Mouse (Mus musculus) heart, embryonic 16.5 days (tissue): ENCODE measurements around the gene G6pc2. TPM values are rescaled to one million over a fixed set of nuclear protein-coding genes. Genes with fewer than 3 reads are reported as not detected.

Experiments used
- ATAC-seq: fragments of 200-750 bp; cut with Nextera tagmentation; replicated peaks from 2 replicates; pipeline ENCODE4 v1.8.0; 2017; ENCODE audit warnings: moderate number of reproducible peaks; ENCODE audit not compliant: insufficient read depth, low FRiP score; ENCODE audit errors: extremely low read depth
- H3K27ac ChIP-seq: fragments of 300-500 bp; sonication (generic); 2 replicates; pipeline ENCODE4 v1.5.1; 2014; ENCODE audit warnings: mild to moderate bottlenecking, low read length, control low read depth, moderate library complexity
- H3K27me3 ChIP-seq: fragments of 300-500 bp; sonication (generic); 2 replicates; pipeline ENCODE4 v1.6.1; 2014; ENCODE audit warnings: low read length, mixed read lengths; ENCODE audit not compliant: control insufficient read depth, insufficient read depth
- H3K36me3 ChIP-seq: fragments of 300-500 bp; sonication (generic); 2 replicates; pipeline ENCODE4 v1.6.1; 2014; ENCODE audit not compliant: control insufficient read depth, insufficient read depth
- H3K4me1 ChIP-seq: fragments of 300-500 bp; sonication (generic); 2 replicates; pipeline ENCODE4 v1.6.1; 2014; ENCODE audit warnings: low read length, mixed read lengths; ENCODE audit not compliant: control insufficient read depth, insufficient read depth
- H3K4me2 ChIP-seq: fragments of 300-500 bp; sonication (generic); 2 replicates; pipeline ENCODE4 v1.6.1; 2014; ENCODE audit warnings: low read depth, mild to moderate bottlenecking, control low read depth, low read length
- H3K4me3 ChIP-seq: fragments of 300-500 bp; sonication (generic); 2 replicates; pipeline ENCODE4 v1.5.1; 2014; ENCODE audit warnings: mild to moderate bottlenecking, control low read depth, low read length
- H3K9ac ChIP-seq: fragments of 300-500 bp; sonication (generic); 2 replicates; pipeline ENCODE4 v1.6.1; 2014; ENCODE audit warnings: low read length, control low read depth
- H3K9me3 ChIP-seq: fragments of 300-500 bp; sonication (generic); replicated peaks from 2 replicates; pipeline ENCODE4 v1.6.1; 2016; ENCODE audit warnings: low read length; ENCODE audit not compliant: control insufficient read depth
- WGBS: fragments of 180-500 bp; shearing (Covaris S2); extraction: QIAGEN DNeasy Blood & Tissue Kit; methylation state at CpG from one replicate; pipeline ENCODE4 v1.1.7; 2014; 5-methylcytosine and 5-hydroxymethylcytosine counted together
- polyA plus RNA-seq: library from polyadenylated mRNA; unstranded; fragments of >200 nt; fragmentation: Nextera tagmentation; extraction: Ambion mirVana; gene quantifications from 2 replicates; pipeline ENCODE4 v1.2.1, GENCODE M21; 2015

G6pc2 gene
- polyA plus RNA-seq, 1 experiment from 2014 or later: not detected

DNA sequence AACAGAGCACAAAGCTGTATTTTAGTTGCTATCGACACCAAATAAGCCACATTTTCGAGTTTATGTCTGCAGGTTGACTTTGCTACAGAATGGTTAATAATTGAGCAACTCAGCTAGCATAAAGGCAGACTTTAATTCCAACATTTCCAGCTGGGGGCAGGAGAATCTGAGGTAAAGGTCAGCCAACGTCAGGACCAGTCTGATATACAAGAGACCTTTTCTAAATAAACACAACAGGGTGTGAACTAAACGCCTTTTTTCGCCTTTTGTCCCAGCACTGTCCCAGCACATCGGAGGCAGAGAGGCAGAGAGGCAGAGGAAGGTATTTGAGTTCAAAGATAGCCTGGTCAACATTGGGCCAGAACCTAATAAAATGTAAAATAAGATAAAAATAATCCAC lies 5.7 kb upstream of the G6pc2 start:
- Histone ChIP-seq H3K9ac (peak overlapping the region; percentile 85), H3K27me3 (no peaks in the 10 kb centered on the region), H3K4me2 (peak overlapping the region; percentile 86), H3K9me3 (no peaks in the 10 kb centered on the region), H3K4me3 (peak overlapping the region; percentile 80), H3K36me3 (peaks cover 14% of the 10 kb centered on the region), H3K4me1 (peaks cover 8% of the 10 kb centered on the region), H3K27ac (no peak overlapping the region; the same call in 1 of the 2 replicates)
- no peak for ATAC-seq
- 19% methylated on average over 6 of the region's 6 CpGs for WGBS

- Histone ChIP-seq H3K27ac (peak within 1 kb of the TSS; percentile 71), H3K36me3 (peaks cover 14% of the 10 kb centered on the region), H3K9me3 (no peaks in the 10 kb centered on the region), H3K9ac (peak within 1 kb of the TSS; percentile 85), H3K4me3 (peak within 1 kb of the TSS; percentile 80), H3K4me1 (peaks cover 8% of the 10 kb centered on the region), H3K27me3 (no peaks in the 10 kb centered on the region), H3K4me2 (peak within 1 kb of the TSS; percentile 86)
- ATAC-seq: peak; percentile 100
- under 1% methylated on average over 46 of the region's 46 CpGs for WGBS
Observed at GRCm38 (mm10) chr2:69205791-69206351, 5.0 kb upstream of the G6pc2 start, which contains the start of gene Spc25. Gene Spc25 (minus strand): TSS chr2:69206194.

DNA sequence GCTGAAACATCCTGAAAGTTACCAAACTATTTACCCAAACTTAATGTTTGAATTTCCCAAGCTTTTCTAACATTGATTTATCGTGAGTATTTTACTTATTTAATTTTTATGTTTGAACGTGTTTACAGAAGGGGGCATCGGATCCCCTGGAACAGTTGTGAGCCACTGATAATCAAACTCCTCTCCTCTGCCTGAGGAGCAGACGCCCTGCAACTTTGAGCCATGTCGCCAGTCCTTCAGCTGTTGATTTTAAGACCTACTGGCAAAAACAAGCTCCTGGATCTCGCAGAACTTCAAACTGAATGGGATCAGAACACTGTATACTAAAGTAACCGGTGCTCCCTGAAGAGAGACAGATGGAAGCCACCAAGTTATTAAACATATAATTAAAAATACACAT lies 4.3 kb upstream of the G6pc2 start:
- Histone ChIP-seq H3K4me1 (peaks cover 8% of the 10 kb centered on the region), H3K27me3 (no peaks in the 10 kb centered on the region), H3K9ac (peak overlapping the region; percentile 38; the same call in 1 of the 2 replicates), H3K36me3 (peaks cover 10% of the 10 kb centered on the region), H3K9me3 (no peaks in the 10 kb centered on the region), H3K27ac (no peak overlapping the region), H3K4me2 (peak overlapping the region; percentile 55), H3K4me3 (peak overlapping the region; percentile 80)
- no peak for ATAC-seq
- 19% methylated on average over 7 of the region's 7 CpGs for WGBS

GRCm38 (mm10) chr2:69209684-69210083 lies 1.2 kb upstream of the G6pc2 start:
- H3K27ac ChIP-seq: no peak overlapping the region
- 82% methylated on average over 3 of the region's 3 CpGs for WGBS
- no peaks in the 10 kb centered on the region for H3K27me3 ChIP-seq
- no peak overlapping the region for H3K4me3 ChIP-seq
- peaks cover 8% of the 10 kb centered on the region for H3K4me1 ChIP-seq
- H3K36me3 ChIP-seq: no peaks in the 10 kb centered on the region
- H3K9me3 ChIP-seq: no peaks in the 10 kb centered on the region
- no peak for ATAC-seq
- H3K4me2 ChIP-seq: no peak overlapping the region
- H3K9ac ChIP-seq: no peak overlapping the region

- Histone ChIP-seq H3K4me1 (no peaks in the 10 kb centered on the region), H3K9me3 (no peaks in the 10 kb centered on the region), H3K27ac (no peak overlapping the region), H3K4me2 (no peak overlapping the region), H3K36me3 (no peaks in the 10 kb centered on the region), H3K9ac (no peak overlapping the region), H3K4me3 (no peak overlapping the region), H3K27me3 (no peaks in the 10 kb centered on the region)
- no peak for ATAC-seq
- WGBS: 64% methylated on average over 10 of the region's 10 CpGs
Observed at GRCm38 (mm10) chr2:69212652-69213051, 1.8 kb downstream of the G6pc2 start.

GRCm38 (mm10) chr2:69215242-69215641 lies 4.4 kb downstream of the G6pc2 start:
- no peaks in the 10 kb centered on the region for H3K36me3 ChIP-seq
- no peak for ATAC-seq
- H3K27ac ChIP-seq: no peak overlapping the region
- H3K9me3 ChIP-seq: no peaks in the 10 kb centered on the region
- 74% methylated on average over 7 of the region's 7 CpGs for WGBS
- no peak overlapping the region for H3K4me2 ChIP-seq
- no peaks in the 10 kb centered on the region for H3K4me1 ChIP-seq
- no peak overlapping the region for H3K9ac ChIP-seq
- no peak overlapping the region for H3K4me3 ChIP-seq
- no peaks in the 10 kb centered on the region for H3K27me3 ChIP-seq

DNA sequence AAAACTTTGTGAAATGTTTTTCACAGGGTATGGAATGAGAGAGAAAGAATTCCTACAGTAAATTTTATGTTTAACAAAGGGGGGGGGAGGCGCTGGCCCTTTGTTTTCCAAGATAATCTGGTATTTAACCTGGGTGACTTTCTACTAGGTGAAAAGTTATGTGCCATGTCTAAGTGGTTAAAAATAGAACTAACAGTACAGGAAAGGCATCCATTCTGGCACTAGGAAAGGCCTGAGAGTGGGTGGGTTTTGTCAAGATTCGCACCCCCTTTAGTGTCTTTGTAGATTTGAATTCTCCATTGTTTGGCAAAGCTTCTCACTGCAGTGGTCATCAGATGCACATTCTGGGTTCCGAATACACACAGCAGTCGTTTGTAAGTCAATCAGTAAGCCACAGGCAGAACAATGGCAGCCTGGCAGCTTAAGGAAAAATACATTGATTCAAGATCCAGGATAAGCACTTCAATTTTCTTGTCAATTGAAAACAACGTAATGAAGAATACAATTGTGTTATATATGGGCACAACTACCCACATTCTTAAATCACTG lies 11.1 kb downstream of the G6pc2 start:
- H3K4me2 ChIP-seq: no peak overlapping the region
- H3K36me3 ChIP-seq: no peaks in the 10 kb centered on the region
- no peak overlapping the region for H3K9ac ChIP-seq
- 49% methylated on average over 5 of the region's 5 CpGs for WGBS
- no peak overlapping the region for H3K4me3 ChIP-seq
- H3K27ac ChIP-seq: no peak overlapping the region
- no peaks in the 10 kb centered on the region; the same call in 1 of the 2 replicates for H3K4me1 ChIP-seq
- no peak for ATAC-seq
- no peaks in the 10 kb centered on the region for H3K9me3 ChIP-seq
- no peaks in the 10 kb centered on the region for H3K27me3 ChIP-seq

DNA sequence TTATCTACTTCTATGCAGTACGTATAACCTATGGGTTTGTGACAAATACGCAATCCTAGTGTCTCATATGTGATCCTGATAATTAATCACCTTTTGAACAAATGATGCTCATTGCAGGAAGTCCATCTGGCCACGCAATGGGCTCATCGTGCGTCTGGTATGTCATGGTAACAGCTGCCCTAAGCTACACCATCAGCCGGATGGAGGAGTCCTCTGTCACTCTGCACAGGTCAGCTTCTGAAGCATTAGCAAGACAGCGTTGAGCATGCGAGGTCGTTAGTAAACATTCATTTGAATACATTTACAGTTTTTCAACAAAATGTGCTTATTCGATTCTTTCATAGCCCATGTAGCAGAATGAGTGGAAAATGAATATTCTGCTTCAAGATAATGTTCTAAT lies 11.9 kb downstream of the G6pc2 start:
- H3K27me3 ChIP-seq: no peaks in the 10 kb centered on the region
- H3K4me1 ChIP-seq: no peaks in the 10 kb centered on the region; the same call in 1 of the 2 replicates

DNA sequence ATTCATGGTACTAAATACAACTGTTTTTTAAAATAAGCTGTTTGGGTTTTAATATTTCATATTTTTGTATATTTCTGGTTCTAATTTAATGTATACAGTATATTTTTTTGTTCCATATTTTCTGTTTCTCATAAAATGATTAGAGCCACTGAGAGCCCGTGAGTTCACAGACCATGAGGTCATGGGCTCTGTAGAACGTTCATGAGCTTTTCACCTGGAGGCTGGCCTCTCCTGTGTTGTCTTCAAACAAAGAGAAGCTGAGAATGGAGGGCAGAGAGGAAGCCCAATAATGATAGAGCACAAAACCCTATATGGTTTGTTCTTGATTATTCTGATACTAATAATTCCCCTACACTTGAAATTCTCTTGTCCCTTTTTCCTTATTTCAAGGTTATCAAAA lies 13.9 kb downstream of the G6pc2 start:
- no peak for ATAC-seq
- H3K27ac ChIP-seq: no peak overlapping the region
- H3K36me3 ChIP-seq: no peaks in the 10 kb centered on the region
- no peak overlapping the region for H3K9ac ChIP-seq
- no peaks in the 10 kb centered on the region for H3K27me3 ChIP-seq
- H3K9me3 ChIP-seq: no peaks in the 10 kb centered on the region
- no peak overlapping the region for H3K4me2 ChIP-seq
- H3K4me1 ChIP-seq: no peaks in the 10 kb centered on the region; the same call in 1 of the 2 replicates
- WGBS: 46% methylated on average over 2 of the region's 2 CpGs
- no peak overlapping the region for H3K4me3 ChIP-seq

More for the DNA sequence above, 11.9 kb downstream of the G6pc2 start:
- Histone ChIP-seq H3K36me3 (no peaks in the 10 kb centered on the region), H3K9ac (no peak overlapping the region), H3K4me3 (no peak overlapping the region), H3K27ac (no peak overlapping the region), H3K9me3 (no peaks in the 10 kb centered on the region), H3K4me2 (no peak overlapping the region)
- ATAC-seq: no peak
- WGBS: 86% methylated on average over 10 of the region's 10 CpGs
